Mouse (Mus musculus): ENCODE measurements around the gene Srsf3.

DNA sequence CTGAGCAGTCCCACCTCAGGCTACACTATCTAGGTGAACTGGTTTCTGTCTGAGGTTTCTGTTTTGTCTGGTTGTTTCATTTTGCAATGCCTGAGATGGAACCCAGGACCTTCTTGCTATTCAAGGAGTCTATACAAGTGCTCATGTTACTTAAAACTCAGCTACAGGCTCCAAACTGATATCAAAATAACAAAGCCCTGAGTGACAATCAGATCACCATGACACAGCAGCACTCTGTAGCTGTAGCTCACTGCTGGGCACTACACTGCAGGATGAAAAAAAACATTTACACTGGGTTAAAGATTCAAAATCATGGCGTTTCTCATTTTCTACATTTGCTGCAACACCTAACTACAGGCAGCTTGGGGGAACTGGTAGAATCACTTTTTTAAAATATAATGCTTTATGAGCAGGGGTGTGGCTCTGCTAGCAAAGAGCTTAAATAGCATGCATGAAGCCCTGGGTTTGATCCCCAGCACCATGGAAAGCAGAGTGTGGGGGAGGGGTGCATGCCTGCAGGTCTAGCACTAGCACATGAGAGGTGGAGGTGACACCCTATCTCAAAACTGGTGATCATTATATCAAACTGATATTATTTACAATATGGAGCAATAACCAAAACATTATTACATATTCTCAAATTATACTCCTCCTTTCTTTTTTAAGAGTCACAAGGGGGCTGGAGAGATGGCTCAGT lies 47.6 kb upstream of the Srsf3 start:
- no peak for TF ChIP-seq CTCF (IDR thresholded peaks at IDR 0.05; ENCODE audit: extremely low read depth, insufficient read length, insufficient replicate concordance, low read depth, low read length)
- TF ChIP-seq POLR2A (IDR thresholded peaks at IDR 0.05; ENCODE audit: low read depth, low read length): no peak
